Mouse (Mus musculus): ENCODE results near the gene Pcsk5.

Gene Pcsk5

GRCm38 (mm10) chr19:17393841-17394591 is 443.4 kb downstream of the Pcsk5 start, which contains the start of gene Rfk:
Gene Rfk (plus strand): TSS chr19:17394043.
- DNase-seq (ENCODE audit: low spot score): peak; percentile 93

- DNase-seq (ENCODE audit: low spot score): no peak
These were observed 444.6 kb downstream of the Pcsk5 start for GRCm38 (mm10) chr19:17392866-17393265.

DNA sequence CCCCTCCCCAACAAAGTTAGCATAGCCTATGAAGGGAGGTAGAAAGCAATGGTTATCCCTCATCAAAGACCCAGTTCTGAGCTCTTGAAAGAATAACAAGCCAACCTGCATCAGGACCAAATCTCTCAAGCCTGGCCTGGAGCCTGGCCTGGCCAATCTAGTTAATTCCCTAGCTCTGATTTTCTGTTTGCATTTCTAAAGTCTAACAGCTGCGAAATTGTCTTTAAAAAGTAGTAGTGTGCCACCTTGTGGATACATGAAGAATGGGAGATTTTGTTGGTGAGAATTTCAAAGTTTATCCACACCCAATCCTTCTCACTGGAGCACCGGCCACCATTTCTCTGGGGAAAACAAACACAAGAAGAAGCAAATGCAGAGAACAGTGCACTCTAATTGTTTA is 449.0 kb downstream of the Pcsk5 start:
- no peak for DNase-seq (ENCODE audit: low spot score)

- DNase-seq (ENCODE audit: low spot score): no peak
These were observed 451.0 kb downstream of the Pcsk5 start for GRCm38 (mm10) chr19:17386424-17386823.

DNA sequence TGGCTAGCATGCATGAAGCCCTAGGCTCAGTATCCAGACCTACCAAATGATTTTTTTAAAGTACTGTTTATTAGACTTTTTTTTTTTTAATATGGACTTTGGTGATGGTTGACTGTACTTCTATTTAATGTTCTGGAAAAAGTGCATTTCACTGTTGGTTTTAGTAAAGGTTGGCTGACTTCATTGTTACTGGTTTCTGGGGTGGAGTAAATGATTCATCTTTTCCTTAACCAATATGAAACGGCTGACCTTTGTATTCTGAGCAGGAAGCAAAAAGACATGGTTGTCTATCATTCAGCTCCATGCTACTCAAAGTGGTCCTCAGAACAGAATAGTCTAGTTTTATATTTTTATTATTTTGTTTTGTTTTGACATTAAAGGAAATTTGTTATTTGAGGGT is 452.0 kb downstream of the Pcsk5 start:
- DNase-seq (ENCODE audit: low spot score): no peak

DNA sequence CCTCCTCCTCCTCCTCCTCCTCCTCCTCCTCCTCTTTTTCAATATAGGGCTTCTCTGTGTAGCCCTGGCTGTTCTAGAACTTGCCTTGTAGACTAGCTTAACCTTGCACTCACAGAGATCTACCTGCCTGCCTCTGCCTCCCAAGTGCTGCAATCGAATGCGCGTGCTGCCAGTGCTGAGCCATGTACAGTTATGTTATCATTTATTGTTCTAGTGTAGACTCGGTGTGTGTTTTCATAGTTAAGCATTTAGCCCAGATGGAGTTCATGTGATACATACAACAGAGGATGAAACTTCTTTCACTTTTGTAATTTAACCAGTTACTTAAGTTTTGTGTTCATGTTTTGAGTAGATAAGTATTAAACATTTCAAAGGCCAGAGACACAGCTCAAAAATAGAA is 452.4 kb downstream of the Pcsk5 start:
- no peak for DNase-seq (ENCODE audit: low spot score)

DNA sequence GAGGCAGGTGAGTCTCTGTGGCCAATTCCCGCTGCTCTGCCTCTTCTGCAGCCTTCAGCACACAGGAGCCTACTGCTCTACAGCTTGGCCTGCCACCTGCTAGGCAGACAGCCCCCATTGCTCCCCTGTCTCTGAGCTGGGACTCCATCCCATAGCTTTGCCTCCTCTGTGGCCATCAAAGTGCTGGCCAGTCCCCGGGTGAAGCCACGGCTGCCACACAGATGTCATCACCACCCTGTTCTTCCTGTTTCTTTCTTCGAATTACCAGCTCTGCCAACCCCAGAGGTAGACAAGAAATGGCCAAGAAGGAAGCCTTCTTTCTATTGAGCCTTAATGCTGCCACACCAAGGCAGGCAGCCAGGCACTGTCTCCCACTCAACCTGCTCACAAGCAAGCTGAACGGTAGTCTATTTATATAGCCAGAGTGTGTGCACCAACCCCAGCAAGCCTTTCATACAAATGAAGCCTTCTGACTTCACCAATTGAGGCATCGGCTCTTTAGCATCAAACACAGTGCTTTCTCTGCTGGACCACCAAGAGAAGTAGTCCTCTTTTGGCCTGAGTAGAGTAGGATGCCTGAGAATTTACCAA is 454.5 kb downstream of the Pcsk5 start:
- DNase-seq (ENCODE audit: low spot score): no peak
